Mouse (Mus musculus): Measurements from ENCODE around the gene Phldb1. TPM values are rescaled to one million over a fixed set of nuclear protein-coding genes. Genes with fewer than 3 reads are reported as not detected.

Phldb1 gene
- polyA plus RNA-seq (2014; fragmentation: Illumina TruSeq; extraction: RNeasy Lipid Tissue Mini Kit (QIAGEN cat#74804); ENCODE audit: low replicate concordance), result 0.15 TPM

DNA sequence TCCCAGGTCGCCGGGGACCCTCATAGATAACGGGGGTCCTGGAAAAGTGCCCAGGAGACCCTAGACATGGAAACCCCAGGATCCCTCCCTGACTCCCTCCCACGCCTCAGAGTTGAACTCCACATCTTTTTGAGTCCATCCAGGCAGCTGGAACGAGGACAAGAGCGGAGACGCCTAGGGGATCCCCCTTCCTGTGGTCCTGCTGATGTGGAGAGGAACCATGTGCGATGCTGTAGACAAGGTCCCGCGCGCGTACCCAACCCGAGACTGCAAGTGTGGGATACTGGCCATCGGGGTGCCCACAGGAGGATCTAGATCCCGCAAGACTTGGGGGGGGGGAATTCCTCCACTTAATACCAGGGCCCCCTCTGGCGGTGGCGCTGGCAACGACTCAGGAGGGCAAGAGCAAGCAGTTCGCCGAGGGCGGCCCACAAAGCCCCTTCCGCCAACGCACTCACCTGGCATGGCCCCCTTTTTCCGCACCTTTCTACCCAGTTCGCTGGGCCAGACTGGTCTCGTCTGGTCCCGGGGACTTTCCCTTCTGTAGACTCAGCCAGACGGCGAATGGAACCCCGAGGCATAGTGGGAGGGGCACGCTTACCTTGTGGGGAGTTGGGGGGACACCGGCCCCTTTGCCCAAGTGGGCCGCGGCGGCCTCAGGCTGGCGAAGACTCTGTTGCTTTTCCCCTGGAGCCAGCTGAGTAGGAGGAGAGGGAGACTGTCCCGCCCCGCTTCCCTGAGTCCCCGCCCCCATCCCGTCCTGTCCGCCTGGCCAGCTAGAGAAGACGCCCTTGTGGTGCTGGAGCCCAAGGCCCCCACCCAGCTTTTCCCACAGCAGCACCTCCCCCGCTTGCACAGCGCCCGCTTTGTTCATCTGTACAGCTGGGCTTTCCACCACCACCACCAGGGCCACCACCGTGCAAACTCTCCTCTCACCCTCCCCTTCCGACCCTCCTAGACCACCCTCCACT lies at the start of gene Phldb1:
Gene Phldb1 (minus strand): TSS at position 675 of the 971 bp plus-strand sequence.

DNA sequence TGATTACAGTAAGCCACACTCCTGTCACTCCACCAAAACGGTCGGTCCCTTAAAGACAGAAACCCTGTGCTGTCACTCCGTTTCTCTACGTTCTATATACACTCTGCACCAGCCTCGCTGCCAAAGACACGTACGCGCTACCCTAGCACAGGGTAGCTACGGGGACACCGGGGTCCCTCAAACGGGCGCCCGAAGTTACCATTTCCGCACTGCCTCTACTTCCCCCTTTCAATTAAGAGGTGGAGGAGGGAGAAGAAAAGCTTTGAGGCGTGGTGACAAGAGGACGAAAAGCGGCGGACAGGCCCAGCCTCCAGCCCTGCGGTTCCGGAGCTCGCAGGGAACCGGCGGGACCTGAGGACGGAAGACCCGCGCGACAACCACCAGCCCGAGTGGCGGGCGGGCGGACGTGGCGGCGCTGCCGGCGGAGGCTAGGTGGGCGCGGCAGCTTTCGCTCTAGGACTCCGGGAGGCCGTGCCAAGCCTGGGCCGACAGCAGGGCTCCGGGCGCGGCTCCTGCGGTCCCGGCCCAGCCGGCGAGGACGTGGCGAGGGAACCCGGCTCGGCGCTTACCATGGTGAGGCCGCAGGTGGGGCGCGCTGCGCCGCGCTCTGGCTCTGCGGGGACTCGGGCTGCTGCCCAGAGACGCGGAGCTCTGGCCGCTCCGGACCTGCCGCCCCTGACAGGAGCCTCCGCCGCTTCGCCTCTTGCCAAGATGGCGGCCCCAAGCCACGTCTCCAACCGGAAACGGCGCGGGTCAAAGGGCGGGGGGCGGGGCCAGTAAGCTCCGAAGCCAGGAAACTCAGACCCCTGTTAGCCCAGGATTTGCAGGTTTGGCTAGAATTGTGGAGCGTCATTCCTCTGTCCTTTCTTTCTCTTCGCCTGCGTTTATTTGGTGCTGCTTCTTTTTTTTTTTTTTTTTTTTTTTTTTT lies 32.4 kb upstream of the Phldb1 start, which contains the start of the genes Arcn1 and Ift46:
Gene Arcn1 (minus strand): TSS at position 745 of the 928 bp plus-strand sequence.
Gene Ift46 (plus strand): TSS at position 808 of the 928 bp plus-strand sequence.

DNA sequence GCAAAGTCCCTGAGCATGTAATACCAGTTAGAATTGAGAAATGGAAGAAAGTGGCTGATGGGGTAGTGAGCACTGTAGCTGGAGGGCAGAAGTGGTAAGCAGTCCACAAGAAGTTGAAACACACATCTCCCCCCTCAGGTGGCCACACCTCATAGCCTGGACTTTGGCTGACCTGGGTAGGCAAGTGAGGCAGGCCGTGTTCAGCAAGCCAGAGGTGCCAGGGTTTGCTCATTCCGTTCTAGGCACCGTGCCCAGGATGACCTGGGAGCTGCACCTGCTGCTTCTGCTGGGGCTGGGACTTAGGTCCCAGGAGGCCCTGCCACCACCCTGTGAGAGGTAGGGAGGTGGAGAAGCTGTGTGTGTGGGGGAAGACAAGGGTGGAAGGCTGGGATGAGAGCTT lies 62.0 kb downstream of the Phldb1 start, which contains the start of gene Treh:
Gene Treh (plus strand): TSS at position 229 of the 400 bp plus-strand sequence.

Other genes with a start within 250 kb of the Phldb1 start
- gene Cxcr5, start 173.3 kb downstream of the Phldb1 start, polyA plus RNA-seq (2014; fragmentation: Illumina TruSeq; extraction: RNeasy Lipid Tissue Mini Kit (QIAGEN cat#74804); ENCODE audit: low replicate concordance), result 0.37 TPM
- 130 TPM for gene Ddx6, start 130.3 kb downstream of the Phldb1 start, polyA plus RNA-seq (2014; fragmentation: Illumina TruSeq; extraction: RNeasy Lipid Tissue Mini Kit (QIAGEN cat#74804); ENCODE audit: low replicate concordance)
- gene Treh, start 62.0 kb downstream of the Phldb1 start, polyA plus RNA-seq (2014; fragmentation: Illumina TruSeq; extraction: RNeasy Lipid Tissue Mini Kit (QIAGEN cat#74804); ENCODE audit: low replicate concordance), result 43.8 TPM
- 481 TPM for gene Arcn1, start 32.6 kb upstream of the Phldb1 start, polyA plus RNA-seq (2014; fragmentation: Illumina TruSeq; extraction: RNeasy Lipid Tissue Mini Kit (QIAGEN cat#74804); ENCODE audit: low replicate concordance)
- gene Ift46, start 32.7 kb upstream of the Phldb1 start, polyA plus RNA-seq (2014; fragmentation: Illumina TruSeq; extraction: RNeasy Lipid Tissue Mini Kit (QIAGEN cat#74804); ENCODE audit: low replicate concordance), result 17.8 TPM
- gene Tmem25, start 64.1 kb upstream of the Phldb1 start, polyA plus RNA-seq (2014; fragmentation: Illumina TruSeq; extraction: RNeasy Lipid Tissue Mini Kit (QIAGEN cat#74804); ENCODE audit: low replicate concordance), result 0.52 TPM
- not detected for gene Ttc36, start 67.9 kb upstream of the Phldb1 start, polyA plus RNA-seq (2014; fragmentation: Illumina TruSeq; extraction: RNeasy Lipid Tissue Mini Kit (QIAGEN cat#74804); ENCODE audit: low replicate concordance)
- 9.9 TPM for gene Kmt2a, start 146.1 kb upstream of the Phldb1 start, polyA plus RNA-seq (2014; fragmentation: Illumina TruSeq; extraction: RNeasy Lipid Tissue Mini Kit (QIAGEN cat#74804); ENCODE audit: low replicate concordance)
- 807 TPM for gene Atp5l, start 185.5 kb upstream of the Phldb1 start, polyA plus RNA-seq (2014; fragmentation: Illumina TruSeq; extraction: RNeasy Lipid Tissue Mini Kit (QIAGEN cat#74804); ENCODE audit: low replicate concordance)
- gene Ube4a, start 230.4 kb upstream of the Phldb1 start, polyA plus RNA-seq (2014; fragmentation: Illumina TruSeq; extraction: RNeasy Lipid Tissue Mini Kit (QIAGEN cat#74804); ENCODE audit: low replicate concordance), result 74.3 TPM
- gene Cd3g, start 245.2 kb upstream of the Phldb1 start, polyA plus RNA-seq (2014; fragmentation: Illumina TruSeq; extraction: RNeasy Lipid Tissue Mini Kit (QIAGEN cat#74804); ENCODE audit: low replicate concordance), result 15.6 TPM
- gene Cd3d, start 246.6 kb upstream of the Phldb1 start, polyA plus RNA-seq (2014; fragmentation: Illumina TruSeq; extraction: RNeasy Lipid Tissue Mini Kit (QIAGEN cat#74804); ENCODE audit: low replicate concordance), result 1.2 TPM

Data from small intestine, adult 10 weeks (tissue).